Mouse (Mus musculus) forebrain, embryonic 14.5 days (tissue): ENCODE results near the gene Stim1. TPM values are rescaled to one million over a fixed set of nuclear protein-coding genes. Genes with fewer than 3 reads are reported as not detected.

Experiments used
- ATAC-seq: fragments of 200-750 bp; cut with Nextera tagmentation; 2 replicates; pipeline ENCODE4 v1.8.0; 2017; ENCODE audit warnings: mild to moderate bottlenecking, moderate library complexity
- DNase-seq: peaks from one replicate; pipeline ENCODE4 v3.0.0-alpha.2; 2015; ENCODE audit warnings: low spot score
- H3K27ac ChIP-seq: fragments of 300-500 bp; sonication (generic); 2 replicates; pipeline ENCODE4 v1.5.1; 2014; ENCODE audit warnings: low read depth, mild to moderate bottlenecking, control low read depth, low read length, moderate library complexity
- H3K27me3 ChIP-seq: fragments of 300-500 bp; sonication (generic); replicated peaks from 2 replicates; pipeline ENCODE4 v1.6.1; 2014; ENCODE audit warnings: low read length, control low read depth, mixed read lengths; ENCODE audit not compliant: control insufficient read depth, insufficient read depth
- H3K36me3 ChIP-seq: fragments of 300-500 bp; sonication (generic); 2 replicates; pipeline ENCODE4 v1.6.1; 2014; ENCODE audit warnings: low read length, control low read depth; ENCODE audit not compliant: control insufficient read depth, insufficient read depth
- H3K4me1 ChIP-seq: fragments of 300-500 bp; sonication (generic); 2 replicates; pipeline ENCODE4 v1.6.1; 2014; ENCODE audit warnings: antibody characterized with exemption, low read length, control low read depth; ENCODE audit not compliant: control insufficient read depth, insufficient read depth
- H3K4me2 ChIP-seq: fragments of 300-500 bp; sonication (generic); 2 replicates; pipeline ENCODE4 v1.6.1; 2014; ENCODE audit warnings: mild to moderate bottlenecking, control low read depth, low read length
- H3K4me3 ChIP-seq: fragments of 300-500 bp; sonication (generic); 2 replicates; pipeline ENCODE4 v1.5.1; 2014; ENCODE audit warnings: low read depth, low read length, control low read depth
- H3K9ac ChIP-seq: fragments of 300-500 bp; sonication (generic); 2 replicates; pipeline ENCODE4 v1.6.1; 2014; ENCODE audit warnings: mild to moderate bottlenecking, low read length, control low read depth, moderate library complexity
- H3K9me3 ChIP-seq: fragments of 300-500 bp; sonication (generic); replicated peaks from 2 replicates; pipeline ENCODE4 v1.6.1; 2016; ENCODE audit warnings: low read length, control low read depth, mixed read lengths; ENCODE audit not compliant: control insufficient read depth
- WGBS: fragments of 180-500 bp; shearing (Covaris S2); extraction: QIAGEN DNeasy Blood & Tissue Kit; methylation state at CpG from one replicate; pipeline ENCODE4 v1.1.7; 2014; 5-methylcytosine and 5-hydroxymethylcytosine counted together
- polyA plus RNA-seq: library from polyadenylated mRNA; unstranded; fragments of >200 nt; fragmentation: Nextera tagmentation; extraction: Ambion mirVana; gene quantifications from 2 replicates; pipeline ENCODE4 v1.2.1, GENCODE M21; 2014

Gene Stim1
- 6.5 and 8.8 TPM in 2 replicates for polyA plus RNA-seq

GRCm38 (mm10) chr7:102267601-102268394 lies at the start of gene Stim1:
Stim1 (plus strand) TSS chr7:102267806.
- H3K4me2 ChIP-seq, result peak within 1 kb of the TSS; percentile 92
- H3K27ac ChIP-seq, result peak within 1 kb of the TSS; percentile 39; the same call in 1 of the 2 replicates

DNA sequence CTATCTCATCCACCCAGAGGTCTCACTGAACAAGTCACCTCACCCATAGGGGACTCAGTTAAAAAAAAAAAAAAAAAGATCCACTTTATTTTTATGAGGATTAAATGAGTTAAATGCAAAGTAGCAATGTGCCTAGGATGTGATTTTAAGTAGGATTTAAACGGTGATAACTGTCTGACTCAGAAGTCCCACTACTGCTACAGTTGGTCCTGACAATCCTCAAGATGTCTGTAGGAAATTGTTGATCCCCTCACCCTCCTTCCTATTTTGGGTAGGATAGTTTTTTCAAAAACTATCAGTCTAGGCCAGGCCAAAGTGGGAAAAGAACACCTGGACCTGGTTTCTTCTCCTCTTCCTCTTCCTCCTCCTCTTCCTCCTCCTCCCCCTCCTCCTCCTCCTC lies 45.7 kb upstream of the Stim1 start:
- Histone ChIP-seq H3K27ac (no peak overlapping the region), H3K9ac (no peak overlapping the region), H3K9me3 (no peaks in the 10 kb centered on the region), H3K36me3 (no peaks in the 10 kb centered on the region), H3K4me1 (no peaks in the 10 kb centered on the region), H3K4me3 (peak overlapping the region; percentile 60; the same call in 1 of the 2 replicates), H3K4me2 (peak overlapping the region; percentile 88; the same call in 1 of the 2 replicates), H3K27me3 (no peaks in the 10 kb centered on the region)
- WGBS, result 61% methylated on average over 1 of the region's 1 CpGs
- ATAC-seq, result peak; percentile 16; the same call in 1 of the 2 replicates
- DNase-seq, result peak; percentile 16

More at GRCm38 (mm10) chr7:102267601-102268394, at the start of gene Stim1:
- Histone ChIP-seq H3K36me3 (no peaks in the 10 kb centered on the region), H3K27me3 (no peaks in the 10 kb centered on the region), H3K9ac (peak within 1 kb of the TSS; percentile 70), H3K4me3 (peak within 1 kb of the TSS; percentile 87), H3K4me1 (peaks cover 4% of the 10 kb centered on the region; the same call in 1 of the 2 replicates), H3K9me3 (no peaks in the 10 kb centered on the region)
- WGBS, result under 1% methylated on average over 63 of the region's 73 CpGs
- ATAC-seq (peak; percentile 87), DNase-seq (peak; percentile 49)

- peak overlapping the region; percentile 88 for H3K4me2 ChIP-seq
- H3K9me3 ChIP-seq, result no peaks in the 10 kb centered on the region
- under 1% methylated on average over 6 of the region's 13 CpGs for WGBS
- no peaks in the 10 kb centered on the region for H3K36me3 ChIP-seq
- H3K27ac ChIP-seq, result no peak overlapping the region
- DNase-seq, result peak; percentile 76
- peak overlapping the region; percentile 60 for H3K4me3 ChIP-seq
- no peaks in the 10 kb centered on the region for H3K4me1 ChIP-seq
- H3K27me3 ChIP-seq, result no peaks in the 10 kb centered on the region
- peak; percentile 77 for ATAC-seq
- peak overlapping the region; percentile 74 for H3K9ac ChIP-seq
These were observed 45.3 kb upstream of the Stim1 start for GRCm38 (mm10) chr7:102222336-102222735.

- peak overlapping the region; percentile 88 for H3K4me2 ChIP-seq
- WGBS, result under 1% methylated on average over 27 of the region's 31 CpGs
- H3K27ac ChIP-seq, result 0 out of 2 replicates have a peak overlapping the region, but pooled peaks have one; percentile 33
- peak overlapping the region; percentile 60 for H3K4me3 ChIP-seq
- peak; percentile 91 for ATAC-seq
- no peaks in the 10 kb centered on the region for H3K4me1 ChIP-seq
- H3K36me3 ChIP-seq, result no peaks in the 10 kb centered on the region
- peak overlapping the region; percentile 74 for H3K9ac ChIP-seq
- peak; percentile 70 for DNase-seq
- H3K27me3 ChIP-seq, result no peaks in the 10 kb centered on the region
- H3K9me3 ChIP-seq, result no peaks in the 10 kb centered on the region
These were observed 44.6 kb upstream of the Stim1 start for GRCm38 (mm10) chr7:102222830-102223556.

DNA sequence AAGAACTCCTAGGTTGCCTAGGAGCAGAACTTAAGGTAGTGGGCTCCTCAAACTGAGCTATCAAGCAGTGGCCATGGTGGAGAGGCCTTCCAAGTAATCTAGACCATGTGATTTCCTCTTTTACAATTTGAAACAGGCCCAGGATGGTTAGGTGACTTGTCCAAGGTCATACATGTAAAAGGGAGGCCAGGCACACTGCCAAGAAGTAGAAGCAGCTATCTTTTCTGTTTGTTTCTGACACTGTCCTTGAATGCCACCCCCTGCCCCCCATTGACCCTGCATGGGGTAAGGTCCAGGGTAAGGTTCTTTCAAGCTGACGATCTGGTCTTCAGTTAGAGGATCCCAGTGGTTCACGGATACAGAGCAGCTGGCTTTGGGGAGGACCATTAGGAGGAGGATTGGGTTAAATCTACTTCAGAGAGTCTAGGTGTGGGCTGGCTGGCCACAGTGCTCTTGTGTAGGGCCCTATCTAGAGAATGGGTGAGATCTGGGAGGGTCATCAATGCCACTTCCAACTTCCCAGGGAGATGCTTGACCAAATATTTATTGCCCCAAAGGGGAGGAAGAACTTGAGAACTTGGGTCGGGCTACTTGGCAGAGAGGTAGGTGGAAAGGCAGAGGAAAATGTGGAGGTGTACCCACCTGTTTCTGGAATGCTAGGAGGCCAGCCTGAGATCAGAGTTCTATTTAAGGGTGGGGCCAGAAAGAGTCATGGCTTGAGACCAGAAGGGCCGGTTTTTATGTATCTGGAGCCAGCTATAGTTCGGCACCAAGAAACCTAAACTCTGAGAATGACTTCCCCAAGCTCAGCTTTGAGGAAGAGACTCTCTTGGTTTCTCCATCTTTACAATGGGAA lies 43.5 kb upstream of the Stim1 start:
- DNase-seq, result no peak
- H3K4me2 ChIP-seq, result no peak overlapping the region
- 0 out of 2 replicates have a peak, but pooled peaks cover 2% of the 10 kb centered on the region for H3K36me3 ChIP-seq
- ATAC-seq, result no peak
- H3K9ac ChIP-seq, result no peak overlapping the region
- WGBS, result 93% methylated on average over 5 of the region's 5 CpGs
- H3K27ac ChIP-seq, result no peak overlapping the region
- no peak overlapping the region for H3K4me3 ChIP-seq
- H3K4me1 ChIP-seq, result no peaks in the 10 kb centered on the region
- H3K9me3 ChIP-seq, result no peaks in the 10 kb centered on the region
- no peaks in the 10 kb centered on the region for H3K27me3 ChIP-seq

DNA sequence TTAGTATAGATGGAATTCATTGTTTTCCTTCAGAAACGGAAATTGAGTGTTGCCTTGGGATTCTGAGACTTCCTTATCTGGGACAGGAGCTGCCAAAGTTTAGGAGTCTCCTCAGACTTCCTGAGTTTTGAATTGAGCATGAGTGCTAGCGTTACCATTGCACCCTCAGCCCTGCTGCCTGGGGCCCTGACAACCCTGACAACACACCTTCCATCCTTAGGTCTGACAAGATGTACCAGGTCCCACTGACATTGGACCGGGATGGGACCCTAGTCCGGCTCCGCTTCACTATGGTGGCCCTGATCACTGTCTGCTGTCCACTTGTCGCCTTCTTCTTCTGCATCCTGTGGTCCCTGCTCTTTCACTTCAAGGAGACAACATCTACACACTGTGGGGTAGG lies 41.6 kb upstream of the Stim1 start:
- Histone ChIP-seq H3K4me2 (no peak overlapping the region), H3K27ac (no peak overlapping the region), H3K9me3 (no peaks in the 10 kb centered on the region), H3K36me3 (0 out of 2 replicates have a peak, but pooled peaks cover 8% of the 10 kb centered on the region), H3K4me1 (no peaks in the 10 kb centered on the region), H3K27me3 (no peaks in the 10 kb centered on the region), H3K4me3 (no peak overlapping the region), H3K9ac (no peak overlapping the region)
- WGBS, result 93% methylated on average over 6 of the region's 6 CpGs
- DNase-seq (no peak), ATAC-seq (no peak)

DNA sequence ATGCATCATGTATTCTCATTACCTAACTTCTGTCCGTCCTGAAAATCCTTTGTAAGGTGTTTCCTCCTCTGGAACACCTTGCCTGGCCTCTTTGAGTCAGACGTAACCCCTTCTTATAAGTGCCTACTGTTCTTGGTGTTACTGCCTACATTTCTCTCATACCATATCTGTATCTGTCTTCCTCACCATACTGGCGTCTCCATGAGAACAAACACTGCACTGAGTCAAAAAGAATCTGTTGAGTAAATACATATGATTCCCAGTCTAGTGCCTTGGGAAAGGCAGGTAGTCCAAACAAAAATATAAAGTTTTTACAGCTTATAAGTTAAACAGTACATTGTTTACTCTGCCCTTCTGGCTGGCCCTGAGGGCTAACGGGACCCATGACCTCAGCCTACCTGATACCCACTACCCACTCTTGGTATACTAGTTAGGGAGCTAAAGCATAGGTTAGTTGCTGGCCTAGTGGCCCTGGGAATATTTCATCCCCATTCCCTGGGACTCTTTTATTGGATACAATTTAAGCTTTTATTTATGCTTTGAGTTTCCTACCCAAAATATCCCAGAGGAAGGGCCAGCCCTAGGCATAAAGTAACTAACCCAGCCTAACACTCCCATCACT lies 39.4 kb upstream of the Stim1 start:
- Histone ChIP-seq H3K36me3 (0 out of 2 replicates have a peak, but pooled peaks cover 8% of the 10 kb centered on the region), H3K9ac (no peak overlapping the region), H3K4me2 (no peak overlapping the region), H3K4me3 (no peak overlapping the region), H3K27me3 (no peaks in the 10 kb centered on the region), H3K4me1 (no peaks in the 10 kb centered on the region), H3K9me3 (no peaks in the 10 kb centered on the region), H3K27ac (no peak overlapping the region)
- 94% methylated on average over 4 of the region's 4 CpGs for WGBS
- no peak for DNase-seq
- no peak for ATAC-seq

DNA sequence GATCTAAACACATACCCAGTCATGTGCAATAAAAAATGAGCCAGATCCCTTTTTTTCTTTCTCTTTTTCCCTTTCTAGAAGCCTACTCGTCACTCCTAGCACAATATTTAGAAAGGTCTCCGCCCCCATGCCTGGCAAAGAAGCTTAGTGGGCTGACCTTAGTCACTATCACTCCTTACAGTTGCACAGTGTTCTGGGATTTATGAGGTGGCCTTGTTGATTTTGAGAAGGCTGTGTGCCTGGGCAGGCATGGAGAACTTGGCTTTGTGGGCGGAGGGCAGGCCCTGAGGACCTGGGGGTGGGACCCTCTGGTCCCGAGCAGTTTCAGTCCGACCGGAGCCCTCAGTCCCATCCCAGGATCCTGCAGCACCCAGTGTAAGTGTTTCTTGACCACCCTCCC lies 37.8 kb upstream of the Stim1 start:
- ATAC-seq (no peak), DNase-seq (no peak)
- H3K4me1 ChIP-seq, result no peaks in the 10 kb centered on the region
- H3K27ac ChIP-seq, result no peak overlapping the region
- H3K4me2 ChIP-seq, result no peak overlapping the region
- WGBS, result 91% methylated on average over 6 of the region's 6 CpGs
- no peak overlapping the region for H3K9ac ChIP-seq
- H3K4me3 ChIP-seq, result no peak overlapping the region
- no peaks in the 10 kb centered on the region for H3K27me3 ChIP-seq
- no peaks in the 10 kb centered on the region for H3K9me3 ChIP-seq
- peaks cover 8% of the 10 kb centered on the region; the same call in 1 of the 2 replicates for H3K36me3 ChIP-seq
